Mouse (Mus musculus) forebrain, embryonic 13.5 days (tissue): ENCODE measurements at regions not wholly inside any gene's neighbourhood (a gene's known extent, or its start where the extent isn't known, plus 50 kb on each side); places are given as distances from the start of the nearest gene placed in this dataset.
"Not testable (repeated sequence)": the region's sequence is repeated elsewhere in the genome, so short reads cannot be mapped to it uniquely, and the experiment has no call there.

Experiments
- ATAC-seq: fragments of 200-750 bp; cut with Nextera tagmentation; 2 replicates; pipeline ENCODE4 v1.8.0; 2017
- H3K27ac ChIP-seq: fragments of 300-500 bp; sonication (generic); 2 replicates; pipeline ENCODE4 v1.5.1; 2015; ENCODE audit warnings: inconsistent platforms, mild to moderate bottlenecking, moderate library complexity
- H3K27me3 ChIP-seq: fragments of 300-500 bp; sonication (generic); 2 replicates; pipeline ENCODE4 v1.6.1; 2015; ENCODE audit warnings: mild to moderate bottlenecking, inconsistent platforms
- H3K36me3 ChIP-seq: fragments of 300-500 bp; sonication (generic); 2 replicates; pipeline ENCODE4 v1.6.1; 2015; ENCODE audit warnings: mild to moderate bottlenecking, inconsistent platforms; ENCODE audit not compliant: poor library complexity, severe bottlenecking
- H3K4me1 ChIP-seq: fragments of 300-500 bp; sonication (generic); 2 replicates; pipeline ENCODE4 v1.6.1; 2015; ENCODE audit warnings: inconsistent platforms
- H3K4me2 ChIP-seq: fragments of 300-500 bp; sonication (generic); 2 replicates; pipeline ENCODE4 v1.6.1; 2015; ENCODE audit warnings: inconsistent platforms, mild to moderate bottlenecking, moderate library complexity
- H3K4me3 ChIP-seq: fragments of 300-500 bp; sonication (generic); 2 replicates; pipeline ENCODE4 v1.5.1; 2015; ENCODE audit warnings: mild to moderate bottlenecking, inconsistent platforms
- H3K9ac ChIP-seq: fragments of 300-500 bp; sonication (generic); 2 replicates; pipeline ENCODE4 v1.6.1; 2015; ENCODE audit warnings: mild to moderate bottlenecking, inconsistent platforms
- H3K9me3 ChIP-seq: fragments of 300-500 bp; sonication (generic); replicated peaks from 2 replicates; pipeline ENCODE4 v1.6.1; 2016; ENCODE audit warnings: inconsistent platforms
- WGBS: fragments of 180-500 bp; shearing (Covaris S2); methylation state at CpG from one replicate; pipeline ENCODE4 v1.1.7; 2015; 5-methylcytosine and 5-hydroxymethylcytosine counted together

GRCm38 (mm10) chrX:19341231-19342007 is 139.7 kb downstream of the Tex13c3 start:
- not testable (repeated sequence) for H3K9me3 ChIP-seq, H3K4me1 ChIP-seq, H3K36me3 ChIP-seq, H3K27ac ChIP-seq, H3K9ac ChIP-seq, ATAC-seq, H3K4me3 ChIP-seq, H3K4me2 ChIP-seq, H3K27me3 ChIP-seq
- WGBS, result 69% methylated on average over 3 of the region's 3 CpGs

- H3K36me3 ChIP-seq, result no peaks in the 10 kb centered on the region
- no peaks in the 10 kb centered on the region for H3K4me1 ChIP-seq
- no peak for ATAC-seq
- WGBS, result 71% methylated on average over 2 of the region's 2 CpGs
- H3K4me2 ChIP-seq, result no peak overlapping the region
- H3K9ac ChIP-seq, result no peak overlapping the region
- no peak overlapping the region for H3K4me3 ChIP-seq
- no peak overlapping the region for H3K27ac ChIP-seq
- no peaks in the 10 kb centered on the region for H3K9me3 ChIP-seq
- H3K27me3 ChIP-seq, result no peaks in the 10 kb centered on the region
Observed at GRCm38 (mm10) chrX:19313286-19313685, 167.8 kb downstream of the Tex13c3 start.

- no peaks in the 10 kb centered on the region for H3K4me1 ChIP-seq
- 54% methylated on average over 1 of the region's 1 CpGs for WGBS
- no peaks in the 10 kb centered on the region for H3K9me3 ChIP-seq
- ATAC-seq, result no peak
- no peaks in the 10 kb centered on the region for H3K36me3 ChIP-seq
- no peak overlapping the region for H3K4me3 ChIP-seq
- no peaks in the 10 kb centered on the region for H3K27me3 ChIP-seq
- no peak overlapping the region for H3K27ac ChIP-seq
- no peak overlapping the region for H3K9ac ChIP-seq
- no peak overlapping the region for H3K4me2 ChIP-seq
Observed at GRCm38 (mm10) chrX:19311809-19312559, 169.1 kb downstream of the Tex13c3 start.

- Histone ChIP-seq H3K4me2 (no peak overlapping the region), H3K36me3 (no peaks in the 10 kb centered on the region), H3K27me3 (no peaks in the 10 kb centered on the region), H3K4me3 (no peak overlapping the region), H3K9ac (no peak overlapping the region), H3K27ac (no peak overlapping the region), H3K4me1 (no peaks in the 10 kb centered on the region), H3K9me3 (no peaks in the 10 kb centered on the region)
- no peak for ATAC-seq
- WGBS, result 64% methylated on average over 1 of the region's 1 CpGs
Observed at GRCm38 (mm10) chrX:19311377-19311776, 169.7 kb downstream of the Tex13c3 start.

- Histone ChIP-seq H3K27ac (no peak overlapping the region), H3K4me2 (no peak overlapping the region), H3K9ac (no peak overlapping the region), H3K36me3 (no peaks in the 10 kb centered on the region), H3K9me3 (no peaks in the 10 kb centered on the region), H3K4me1 (no peaks in the 10 kb centered on the region), H3K27me3 (no peaks in the 10 kb centered on the region), H3K4me3 (no peak overlapping the region)
- WGBS, result 95% methylated on average over 2 of the region's 2 CpGs
- no peak for ATAC-seq
Observed at GRCm38 (mm10) chrX:19288171-19288570, 192.9 kb downstream of the Tex13c3 start.

- H3K27me3 ChIP-seq, result no peaks in the 10 kb centered on the region
- H3K4me2 ChIP-seq, result no peak overlapping the region
- no peaks in the 10 kb centered on the region for H3K36me3 ChIP-seq
- 81% methylated on average over 5 of the region's 5 CpGs for WGBS
- no peak overlapping the region for H3K27ac ChIP-seq
- no peaks in the 10 kb centered on the region for H3K9me3 ChIP-seq
- no peak overlapping the region for H3K4me3 ChIP-seq
- H3K9ac ChIP-seq, result no peak overlapping the region
- no peak for ATAC-seq
- H3K4me1 ChIP-seq, result no peaks in the 10 kb centered on the region
Observed at GRCm38 (mm10) chrX:19286431-19286830, 194.7 kb downstream of the Tex13c3 start.

- H3K9ac ChIP-seq, result no peak overlapping the region
- no peak overlapping the region for H3K27ac ChIP-seq
- H3K4me2 ChIP-seq, result no peak overlapping the region
- no peaks in the 10 kb centered on the region for H3K9me3 ChIP-seq
- no peak overlapping the region for H3K4me3 ChIP-seq
- ATAC-seq, result no peak
- WGBS, result 72% methylated on average over 4 of the region's 4 CpGs
- no peaks in the 10 kb centered on the region for H3K36me3 ChIP-seq
- no peaks in the 10 kb centered on the region for H3K27me3 ChIP-seq
- no peaks in the 10 kb centered on the region for H3K4me1 ChIP-seq
Observed at GRCm38 (mm10) chrX:19285773-19286172, 195.3 kb downstream of the Tex13c3 start.

GRCm38 (mm10) chrX:19283078-19283477 is 198.0 kb downstream of the Tex13c3 start:
- no peak overlapping the region for H3K4me2 ChIP-seq

GRCm38 (mm10) chrX:19264237-19264636 is 216.9 kb downstream of the Tex13c3 start:
- no peaks in the 10 kb centered on the region for H3K9me3 ChIP-seq
- H3K4me3 ChIP-seq, result no peak overlapping the region
- no peak overlapping the region for H3K27ac ChIP-seq
- H3K27me3 ChIP-seq, result no peaks in the 10 kb centered on the region
- no peak overlapping the region for H3K9ac ChIP-seq
- no peaks in the 10 kb centered on the region for H3K4me1 ChIP-seq
- ATAC-seq, result no peak
- no peak overlapping the region for H3K4me2 ChIP-seq
- H3K36me3 ChIP-seq, result no peaks in the 10 kb centered on the region

More at GRCm38 (mm10) chrX:19283078-19283477, 198.0 kb downstream of the Tex13c3 start:
- Histone ChIP-seq H3K4me1 (no peaks in the 10 kb centered on the region), H3K36me3 (no peaks in the 10 kb centered on the region), H3K9me3 (no peaks in the 10 kb centered on the region), H3K27ac (no peak overlapping the region), H3K4me3 (no peak overlapping the region), H3K27me3 (no peaks in the 10 kb centered on the region), H3K9ac (no peak overlapping the region)
- 76% methylated on average over 3 of the region's 3 CpGs for WGBS
- ATAC-seq, result no peak

GRCm38 (mm10) chrX:19246777-19247619 is 234.1 kb downstream of the Tex13c3 start:
- no peak overlapping the region for H3K4me2 ChIP-seq
- H3K4me3 ChIP-seq, result no peak overlapping the region
- no peaks in the 10 kb centered on the region for H3K9me3 ChIP-seq
- no peak overlapping the region for H3K27ac ChIP-seq
- WGBS, result 85% methylated on average over 2 of the region's 2 CpGs
- no peaks in the 10 kb centered on the region for H3K27me3 ChIP-seq
- no peak overlapping the region for H3K9ac ChIP-seq
- ATAC-seq, result no peak
- H3K4me1 ChIP-seq, result no peaks in the 10 kb centered on the region
- H3K36me3 ChIP-seq, result no peaks in the 10 kb centered on the region

GRCm38 (mm10) chrX:19237738-19238261 is 243.3 kb downstream of the Tex13c3 start:
- Histone ChIP-seq H3K9ac (peak overlapping the region; percentile 58), H3K36me3 (no peaks in the 10 kb centered on the region), H3K4me2 (peak overlapping the region; percentile 76), H3K4me3 (peak overlapping the region; percentile 48), H3K27me3 (no peaks in the 10 kb centered on the region), H3K9me3 (no peaks in the 10 kb centered on the region), H3K27ac (no peak overlapping the region), H3K4me1 (no peaks in the 10 kb centered on the region)
- 12% methylated on average over 26 of the region's 26 CpGs for WGBS
- peak; percentile 92 for ATAC-seq
